Mouse (Mus musculus): ENCODE measurements around the gene Wfdc1. TPM values are rescaled to one million over a fixed set of nuclear protein-coding genes. Genes with fewer than 3 reads are reported as not detected.

Wfdc1 gene
- total and polyA plus RNA-seq, 2 experiments from 2014 or later: 12.0 to 20.6 TPM

- H3K4me1 ChIP-seq (ENCODE audit: insufficient read depth, low read length): no peaks in the 10 kb centered on the region
Observed at GRCm38 (mm10) chr8:119644981-119645597, 21.1 kb upstream of the Wfdc1 start.

GRCm38 (mm10) chr8:119646197-119646596 lies 20.0 kb upstream of the Wfdc1 start:
- peak; percentile 32 for TF ChIP-seq CTCF (IDR thresholded peaks at IDR 0.05; ENCODE audit: low read depth)
- H3K9ac ChIP-seq (replicated peaks; ENCODE audit: low read length): no peak overlapping the region
- no peaks in the 10 kb centered on the region for H3K9me3 ChIP-seq (ENCODE audit: low read length)
- H3K4me2 ChIP-seq (ENCODE audit: low read depth, low read length): no peak overlapping the region
- DNase-seq (ENCODE audit: low spot score): no peak
- no peak overlapping the region for H3K27ac ChIP-seq
- WGBS: 84% methylated on average over 3 of the region's 3 CpGs
- no peak for ATAC-seq
- no peak overlapping the region for H3K4me3 ChIP-seq (ENCODE audit: low read length)
- H3K4me1 ChIP-seq (ENCODE audit: insufficient read depth, low read length): no peaks in the 10 kb centered on the region
- no peaks in the 10 kb centered on the region for H3K36me3 ChIP-seq (ENCODE audit: insufficient read depth, low read length)
- H3K27me3 ChIP-seq (ENCODE audit: insufficient read depth, low read length): no peaks in the 10 kb centered on the region

More at GRCm38 (mm10) chr8:119644981-119645597, 21.1 kb upstream of the Wfdc1 start:
- Histone ChIP-seq H3K36me3 (ENCODE audit: insufficient read depth, low read length) (no peaks in the 10 kb centered on the region), H3K4me3 (ENCODE audit: low read length) (no peak overlapping the region), H3K9me3 (ENCODE audit: low read length) (no peaks in the 10 kb centered on the region), H3K27ac (peak overlapping the region; percentile 56), H3K27me3 (ENCODE audit: insufficient read depth, low read length) (no peaks in the 10 kb centered on the region), H3K4me2 (ENCODE audit: low read depth, low read length) (no peak overlapping the region), H3K9ac (replicated peaks; ENCODE audit: low read length) (no peak overlapping the region)
- WGBS: 36% methylated on average over 18 of the region's 18 CpGs
- ATAC-seq: peak; percentile 82
- no peak for TF ChIP-seq CTCF (IDR thresholded peaks at IDR 0.05; ENCODE audit: low read depth)
- peak; percentile 59 for DNase-seq (ENCODE audit: low spot score)

- Histone ChIP-seq H3K9ac (replicated peaks; ENCODE audit: low read length) (no peak overlapping the region), H3K4me3 (ENCODE audit: low read length) (no peak overlapping the region), H3K27me3 (ENCODE audit: insufficient read depth, low read length) (no peaks in the 10 kb centered on the region), H3K4me2 (ENCODE audit: low read depth, low read length) (no peak overlapping the region), H3K4me1 (ENCODE audit: insufficient read depth, low read length) (no peaks in the 10 kb centered on the region), H3K27ac (no peak overlapping the region), H3K36me3 (ENCODE audit: insufficient read depth, low read length) (no peaks in the 10 kb centered on the region), H3K9me3 (ENCODE audit: low read length) (no peaks in the 10 kb centered on the region)
- DNase-seq (ENCODE audit: low spot score): no peak
- no peak for TF ChIP-seq CTCF (IDR thresholded peaks at IDR 0.05; ENCODE audit: low read depth)
- WGBS: 84% methylated on average over 7 of the region's 7 CpGs
- no peak for ATAC-seq
Observed at GRCm38 (mm10) chr8:119646846-119647245, 19.3 kb upstream of the Wfdc1 start.

GRCm38 (mm10) chr8:119651324-119651723 lies 14.8 kb upstream of the Wfdc1 start:
- 81% methylated on average over 2 of the region's 2 CpGs for WGBS
- DNase-seq (ENCODE audit: low spot score): no peak

GRCm38 (mm10) chr8:119656709-119657464 lies 9.3 kb upstream of the Wfdc1 start:
- no peak overlapping the region for H3K4me3 ChIP-seq (ENCODE audit: low read length)
- WGBS: 48% methylated on average over 5 of the region's 5 CpGs
- DNase-seq (ENCODE audit: low spot score) (no peak), ATAC-seq (no peak)
- H3K27ac ChIP-seq: no peak overlapping the region
- TF ChIP-seq CTCF (IDR thresholded peaks at IDR 0.05; ENCODE audit: low read depth): peak; percentile 45
- H3K4me2 ChIP-seq (ENCODE audit: low read depth, low read length): no peak overlapping the region
- peaks cover 5% of the 10 kb centered on the region; the same call in 1 of the 2 replicates for H3K4me1 ChIP-seq (ENCODE audit: insufficient read depth, low read length)
- no peaks in the 10 kb centered on the region for H3K27me3 ChIP-seq (ENCODE audit: insufficient read depth, low read length)
- no peak overlapping the region for H3K9ac ChIP-seq (replicated peaks; ENCODE audit: low read length)
- H3K9me3 ChIP-seq (ENCODE audit: low read length): no peaks in the 10 kb centered on the region
- no peaks in the 10 kb centered on the region for H3K36me3 ChIP-seq (ENCODE audit: insufficient read depth, low read length)

More at GRCm38 (mm10) chr8:119651324-119651723, 14.8 kb upstream of the Wfdc1 start:
- H3K27ac ChIP-seq: no peak overlapping the region
- ATAC-seq: no peak
- no peak overlapping the region for H3K4me3 ChIP-seq (ENCODE audit: low read length)
- H3K4me2 ChIP-seq (ENCODE audit: low read depth, low read length): no peak overlapping the region
- H3K36me3 ChIP-seq (ENCODE audit: insufficient read depth, low read length): no peaks in the 10 kb centered on the region
- H3K9ac ChIP-seq (replicated peaks; ENCODE audit: low read length): no peak overlapping the region
- no peaks in the 10 kb centered on the region for H3K27me3 ChIP-seq (ENCODE audit: insufficient read depth, low read length)
- no peaks in the 10 kb centered on the region for H3K9me3 ChIP-seq (ENCODE audit: low read length)
- no peak for TF ChIP-seq CTCF (IDR thresholded peaks at IDR 0.05; ENCODE audit: low read depth)
- no peaks in the 10 kb centered on the region for H3K4me1 ChIP-seq (ENCODE audit: insufficient read depth, low read length)

GRCm38 (mm10) chr8:119661081-119661480 lies 5.1 kb upstream of the Wfdc1 start:
- WGBS: 8% methylated on average over 9 of the region's 9 CpGs
- H3K27ac ChIP-seq: peak overlapping the region; percentile 41; the same call in 1 of the 2 replicates
- no peak overlapping the region for H3K9ac ChIP-seq (replicated peaks; ENCODE audit: low read length)
- no peak overlapping the region for H3K4me2 ChIP-seq (ENCODE audit: low read depth, low read length)
- H3K9me3 ChIP-seq (ENCODE audit: low read length): no peaks in the 10 kb centered on the region
- H3K27me3 ChIP-seq (ENCODE audit: insufficient read depth, low read length): no peaks in the 10 kb centered on the region
- no peak overlapping the region for H3K4me3 ChIP-seq (ENCODE audit: low read length)
- no peak for TF ChIP-seq CTCF (IDR thresholded peaks at IDR 0.05; ENCODE audit: low read depth)
- DNase-seq (ENCODE audit: low spot score) (peak; percentile 77), ATAC-seq (peak; percentile 85)
- peaks cover 5% of the 10 kb centered on the region; the same call in 1 of the 2 replicates for H3K4me1 ChIP-seq (ENCODE audit: insufficient read depth, low read length)
- H3K36me3 ChIP-seq (ENCODE audit: insufficient read depth, low read length): no peaks in the 10 kb centered on the region

Data from hindbrain, postnatal 0 days (tissue).